Mouse (Mus musculus) thymus, adult 2 months (tissue): Measurements from ENCODE around the gene Zfp941.

Experiments used
- CTCF ChIP-seq: fragments of 200-500 bp; IDR thresholded peaks from 2 replicates; pipeline ENCODE4 v1.5.1; 2012; ENCODE audit warnings: mild to moderate bottlenecking, control low read depth, low read length, moderate library complexity, borderline replicate concordance; ENCODE audit not compliant: control insufficient read depth, poor library complexity, insufficient read depth; ENCODE audit errors: extremely low read depth
- POLR2A ChIP-seq: fragments of 200-500 bp; IDR thresholded peaks from 2 replicates; pipeline ENCODE4 v1.6.1; 2012; ENCODE audit warnings: mild to moderate bottlenecking, low read length, control low read depth, moderate library complexity; ENCODE audit not compliant: control insufficient read depth, poor library complexity, insufficient read depth; ENCODE audit errors: extremely low read depth

DNA sequence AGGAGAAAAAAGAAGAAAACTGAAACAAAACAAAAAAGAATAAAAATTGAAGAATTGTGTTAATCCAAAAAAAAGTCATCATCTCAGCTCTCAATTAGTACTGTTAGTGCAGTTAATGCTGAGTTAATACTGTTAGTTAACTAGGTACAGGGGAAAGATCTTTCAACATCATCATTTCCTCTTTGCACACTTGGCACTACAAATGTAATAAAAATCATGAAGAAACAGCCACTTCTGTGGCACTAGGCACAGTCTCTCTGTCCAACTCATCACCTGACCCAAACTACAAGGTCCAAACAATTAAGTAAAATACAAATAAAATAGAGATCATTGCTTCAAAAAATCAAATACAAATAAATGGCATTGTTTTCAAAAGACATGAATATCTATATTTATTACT is 61.3 kb downstream of the Zfp941 start:
- no peak for TF ChIP-seq CTCF
- no peak for TF ChIP-seq POLR2A
